Mouse (Mus musculus): Measurements from ENCODE around the gene Sgip1. TPM values are rescaled to one million over a fixed set of nuclear protein-coding genes. Genes with fewer than 3 reads are reported as not detected.

The Sgip1 gene
- total and polyA plus RNA-seq, 3 experiments, result 0.33 TPM; not detected in 2

- no peak for DNase-seq (ENCODE audit: low spot score)
- H3K9me3 ChIP-seq (replicated peaks), result peaks cover 22% of the 10 kb centered on the region
- ATAC-seq (ENCODE audit: extremely low read depth, insufficient number of reproducible peaks, low FRiP score, poor library complexity, severe bottlenecking), result no peak
- no peak overlapping the region for H3K4me3 ChIP-seq (ENCODE audit: low read depth, low read length)
- TF ChIP-seq GATA1 (IDR thresholded peaks at IDR 0.05; ENCODE audit: borderline replicate concordance, low read length) (no peak), POLR2AphosphoS5 (IDR thresholded peaks at IDR 0.05; ENCODE audit: insufficient replicate concordance, low read depth, low read length) (no peak), TAL1 (conservative IDR thresholded peaks at IDR 0.05; ENCODE audit: low read depth, low read length) (no peak), CTCF (IDR thresholded peaks at IDR 0.05; ENCODE audit: low read depth, low read length) (no peak), GATA2 (IDR thresholded peaks at IDR 0.05; ENCODE audit: borderline replicate concordance, low read depth, low read length) (no peak)
- H3K4me1 ChIP-seq (ENCODE audit: insufficient read depth, low read depth, low read length), result no peaks in the 10 kb centered on the region
- no peaks in the 10 kb centered on the region for H3K36me3 ChIP-seq (replicated peaks)
- H3K27me3 ChIP-seq (ENCODE audit: insufficient read depth, low read length), result no peaks in the 10 kb centered on the region
Measured at GRCm38 (mm10) chr4:102759095-102759890, 18.2 kb downstream of the Sgip1 start.

GRCm38 (mm10) chr4:102760042-102760821, 19.1 kb downstream of the Sgip1 start:
- peak overlapping the region; percentile 23; the same call in 1 of the 2 replicates for H3K4me3 ChIP-seq (ENCODE audit: low read depth, low read length)
- ATAC-seq (ENCODE audit: extremely low read depth, insufficient number of reproducible peaks, low FRiP score, poor library complexity, severe bottlenecking) (no peak), DNase-seq (ENCODE audit: low spot score) (no peak)
- H3K9me3 ChIP-seq (replicated peaks), result peaks cover 24% of the 10 kb centered on the region
- TF ChIP-seq CTCF (IDR thresholded peaks at IDR 0.05; ENCODE audit: low read depth, low read length) (no peak), POLR2AphosphoS5 (IDR thresholded peaks at IDR 0.05; ENCODE audit: insufficient replicate concordance, low read depth, low read length) (no peak), TAL1 (conservative IDR thresholded peaks at IDR 0.05; ENCODE audit: low read depth, low read length) (no peak), GATA2 (IDR thresholded peaks at IDR 0.05; ENCODE audit: borderline replicate concordance, low read depth, low read length) (no peak), GATA1 (IDR thresholded peaks at IDR 0.05; ENCODE audit: borderline replicate concordance, low read length) (no peak)
- H3K4me1 ChIP-seq (ENCODE audit: insufficient read depth, low read depth, low read length), result no peaks in the 10 kb centered on the region
- no peaks in the 10 kb centered on the region for H3K36me3 ChIP-seq (replicated peaks)
- no peaks in the 10 kb centered on the region for H3K27me3 ChIP-seq (ENCODE audit: insufficient read depth, low read length)

GRCm38 (mm10) chr4:102762075-102762474, 21.0 kb downstream of the Sgip1 start:
- no peak for TF ChIP-seq POLR2AphosphoS5 (IDR thresholded peaks at IDR 0.05; ENCODE audit: insufficient replicate concordance, low read depth, low read length)
- no peak for TF ChIP-seq TAL1 (conservative IDR thresholded peaks at IDR 0.05; ENCODE audit: low read depth, low read length)
- no peak for TF ChIP-seq GATA2 (IDR thresholded peaks at IDR 0.05; ENCODE audit: borderline replicate concordance, low read depth, low read length)
- TF ChIP-seq CTCF (IDR thresholded peaks at IDR 0.05; ENCODE audit: low read depth, low read length), result no peak
- no peak for TF ChIP-seq GATA1 (IDR thresholded peaks at IDR 0.05; ENCODE audit: borderline replicate concordance, low read length)
- peaks cover 24% of the 10 kb centered on the region for H3K9me3 ChIP-seq (replicated peaks)
- H3K36me3 ChIP-seq (replicated peaks), result no peaks in the 10 kb centered on the region
- H3K27me3 ChIP-seq (ENCODE audit: insufficient read depth, low read length), result no peaks in the 10 kb centered on the region
- H3K4me3 ChIP-seq (ENCODE audit: low read depth, low read length), result no peak overlapping the region
- no peaks in the 10 kb centered on the region for H3K4me1 ChIP-seq (ENCODE audit: insufficient read depth, low read depth, low read length)
- DNase-seq (ENCODE audit: low spot score) (no peak), ATAC-seq (ENCODE audit: extremely low read depth, insufficient number of reproducible peaks, low FRiP score, poor library complexity, severe bottlenecking) (no peak)

- H3K4me3 ChIP-seq (ENCODE audit: low read depth, low read length), result no peak overlapping the region
- no peak for DNase-seq (ENCODE audit: low spot score)
- H3K9me3 ChIP-seq (replicated peaks), result peaks cover 29% of the 10 kb centered on the region
- no peak for ATAC-seq (ENCODE audit: extremely low read depth, insufficient number of reproducible peaks, low FRiP score, poor library complexity, severe bottlenecking)
- no peaks in the 10 kb centered on the region for H3K27me3 ChIP-seq (ENCODE audit: insufficient read depth, low read length)
- no peaks in the 10 kb centered on the region for H3K4me1 ChIP-seq (ENCODE audit: insufficient read depth, low read depth, low read length)
- TF ChIP-seq TAL1 (conservative IDR thresholded peaks at IDR 0.05; ENCODE audit: low read depth, low read length) (no peak), CTCF (IDR thresholded peaks at IDR 0.05; ENCODE audit: low read depth, low read length) (no peak), GATA2 (IDR thresholded peaks at IDR 0.05; ENCODE audit: borderline replicate concordance, low read depth, low read length) (no peak), GATA1 (IDR thresholded peaks at IDR 0.05; ENCODE audit: borderline replicate concordance, low read length) (no peak), POLR2AphosphoS5 (IDR thresholded peaks at IDR 0.05; ENCODE audit: insufficient replicate concordance, low read depth, low read length) (no peak)
- H3K36me3 ChIP-seq (replicated peaks), result no peaks in the 10 kb centered on the region
Measured at GRCm38 (mm10) chr4:102769070-102769469, 28.0 kb downstream of the Sgip1 start.

DNA sequence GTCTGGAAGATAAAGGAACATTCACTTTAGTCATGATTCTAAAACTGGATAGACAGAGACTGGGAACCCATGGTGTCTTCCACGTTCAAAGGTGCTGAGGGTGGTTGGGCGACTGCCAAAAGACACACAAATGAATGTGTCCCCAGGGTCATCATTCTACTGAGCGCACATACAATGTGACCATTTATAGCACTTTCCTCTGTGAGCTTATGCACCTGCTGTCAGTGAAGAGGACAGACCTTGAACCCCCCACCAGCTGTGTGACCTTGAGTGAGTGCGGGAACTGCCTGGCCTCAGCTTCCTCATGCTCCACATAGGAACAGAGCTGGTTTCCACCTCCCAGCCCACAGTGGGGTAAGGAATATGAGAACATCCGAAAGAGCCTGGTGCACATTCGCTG, 28.8 kb downstream of the Sgip1 start:
- Histone ChIP-seq H3K36me3 (replicated peaks) (no peaks in the 10 kb centered on the region), H3K27me3 (ENCODE audit: insufficient read depth, low read length) (no peaks in the 10 kb centered on the region), H3K4me3 (ENCODE audit: low read depth, low read length) (no peak overlapping the region), H3K4me1 (ENCODE audit: insufficient read depth, low read depth, low read length) (no peaks in the 10 kb centered on the region), H3K9me3 (replicated peaks) (peaks cover 31% of the 10 kb centered on the region)
- DNase-seq (ENCODE audit: low spot score) (no peak), ATAC-seq (ENCODE audit: extremely low read depth, insufficient number of reproducible peaks, low FRiP score, poor library complexity, severe bottlenecking) (no peak)
- TF ChIP-seq GATA1 (IDR thresholded peaks at IDR 0.05; ENCODE audit: borderline replicate concordance, low read length) (no peak), TAL1 (conservative IDR thresholded peaks at IDR 0.05; ENCODE audit: low read depth, low read length) (no peak), GATA2 (IDR thresholded peaks at IDR 0.05; ENCODE audit: borderline replicate concordance, low read depth, low read length) (no peak), POLR2AphosphoS5 (IDR thresholded peaks at IDR 0.05; ENCODE audit: insufficient replicate concordance, low read depth, low read length) (no peak), CTCF (IDR thresholded peaks at IDR 0.05; ENCODE audit: low read depth, low read length) (no peak)
